Mouse (Mus musculus): ENCODE data around the gene Ppig. TPM values are rescaled to one million over a fixed set of nuclear protein-coding genes. Genes with fewer than 3 reads are reported as not detected.
A peak's percentile ranks its signal among the peaks of the same experiment; 100 is the strongest.

Gene Ppig
- polyA plus RNA-seq, 1 experiment from 2014 or later: 104 TPM

DNA sequence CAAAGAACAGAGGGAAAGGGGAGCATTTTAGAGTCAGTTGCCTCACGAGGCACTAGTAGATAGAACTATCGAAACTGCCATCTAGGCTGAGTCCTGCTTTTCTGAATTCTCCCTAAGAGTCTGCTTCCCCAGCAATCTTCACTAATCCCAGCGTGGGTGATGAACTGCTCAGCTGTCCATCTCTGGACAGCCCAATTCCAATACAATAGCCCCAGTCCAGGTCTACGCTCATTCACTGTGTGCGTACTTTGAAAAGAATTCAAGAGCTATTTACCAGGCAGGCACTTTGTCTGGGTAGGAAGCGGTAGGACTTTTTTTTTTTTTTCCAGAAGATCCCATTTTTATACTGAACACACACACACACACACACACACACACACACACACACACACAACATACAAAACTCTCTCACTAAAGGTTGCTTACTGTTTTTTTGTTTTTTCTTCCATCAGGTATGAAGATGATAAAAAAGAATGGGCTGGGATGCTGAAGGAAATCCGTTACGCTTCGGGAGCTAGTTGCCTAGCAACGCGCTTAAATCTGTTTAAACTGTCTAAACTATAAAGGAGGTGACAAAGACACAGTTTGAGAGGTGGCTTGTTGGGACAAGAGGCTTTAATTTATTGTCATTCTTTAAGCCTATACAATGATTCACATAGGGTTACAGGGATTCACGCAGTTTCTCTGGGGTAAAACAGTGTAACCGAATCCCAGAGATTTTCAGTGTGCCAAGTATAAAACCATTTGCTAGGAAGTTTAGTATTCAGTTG lies 39.1 kb upstream of the Ppig start:
- no peak for ATAC-seq
- no peak overlapping the region for H3K9ac ChIP-seq (ENCODE audit: low read depth, low read length)
- no peaks in the 10 kb centered on the region for H3K9me3 ChIP-seq (ENCODE audit: control insufficient read depth)
- no peaks in the 10 kb centered on the region for H3K27me3 ChIP-seq (replicated peaks; ENCODE audit: control insufficient read depth, insufficient read depth, low read length)
- no peak overlapping the region for H3K4me2 ChIP-seq (replicated peaks; ENCODE audit: low read depth)
- H3K4me3 ChIP-seq (ENCODE audit: low read depth, low read length): no peak overlapping the region
- WGBS: 84% methylated on average over 13 of the region's 13 CpGs
- no peak for TF ChIP-seq CTCF (IDR thresholded peaks at IDR 0.05; ENCODE audit: low read depth)
- H3K27ac ChIP-seq (ENCODE audit: low read depth, low read length): no peak overlapping the region
- H3K36me3 ChIP-seq (ENCODE audit: control insufficient read depth, insufficient read depth): peaks cover 2% of the 10 kb centered on the region; the same call in 1 of the 2 replicates
- H3K4me1 ChIP-seq (replicated peaks; ENCODE audit: control insufficient read depth, insufficient read depth, low read length): no peaks in the 10 kb centered on the region

GRCm38 (mm10) chr2:69684488-69684887 lies 37.9 kb upstream of the Ppig start:
- no peak for TF ChIP-seq CTCF (IDR thresholded peaks at IDR 0.05; ENCODE audit: low read depth)
- H3K9ac ChIP-seq (ENCODE audit: low read depth, low read length): no peak overlapping the region
- ATAC-seq: no peak
- H3K4me3 ChIP-seq (ENCODE audit: low read depth, low read length): no peak overlapping the region
- H3K9me3 ChIP-seq (ENCODE audit: control insufficient read depth): no peaks in the 10 kb centered on the region
- H3K27me3 ChIP-seq (replicated peaks; ENCODE audit: control insufficient read depth, insufficient read depth, low read length): no peaks in the 10 kb centered on the region
- peaks cover 9% of the 10 kb centered on the region; the same call in 1 of the 2 replicates for H3K36me3 ChIP-seq (ENCODE audit: control insufficient read depth, insufficient read depth)
- no peak overlapping the region for H3K27ac ChIP-seq (ENCODE audit: low read depth, low read length)
- no peak overlapping the region for H3K4me2 ChIP-seq (replicated peaks; ENCODE audit: low read depth)
- WGBS: 92% methylated on average over 3 of the region's 3 CpGs
- no peaks in the 10 kb centered on the region for H3K4me1 ChIP-seq (replicated peaks; ENCODE audit: control insufficient read depth, insufficient read depth, low read length)

DNA sequence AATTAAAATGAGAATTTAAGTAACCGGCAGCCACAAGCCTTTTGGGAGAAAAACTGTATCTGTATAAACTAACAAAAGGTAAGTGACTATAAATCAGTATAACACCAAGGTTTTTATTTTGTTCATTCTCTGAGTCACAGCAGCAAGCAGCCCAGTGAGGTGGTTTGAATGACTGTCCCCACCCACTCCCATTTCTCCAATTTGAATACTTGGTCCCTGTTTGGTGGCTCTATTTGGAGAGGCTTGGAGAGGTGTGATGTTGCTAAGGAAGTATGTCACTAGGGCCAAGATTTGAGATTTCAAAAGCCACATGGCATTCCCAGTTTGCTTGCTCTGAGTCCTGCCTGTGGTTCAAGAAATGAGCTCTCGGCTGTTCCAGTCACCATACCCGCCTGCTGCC lies 32.1 kb upstream of the Ppig start:
- ATAC-seq: no peak
- no peak for TF ChIP-seq CTCF (IDR thresholded peaks at IDR 0.05; ENCODE audit: low read depth)
- Histone ChIP-seq H3K36me3 (ENCODE audit: control insufficient read depth, insufficient read depth) (peaks cover 43% of the 10 kb centered on the region), H3K9me3 (ENCODE audit: control insufficient read depth) (no peaks in the 10 kb centered on the region), H3K27ac (ENCODE audit: low read depth, low read length) (no peak overlapping the region), H3K4me3 (ENCODE audit: low read depth, low read length) (no peak overlapping the region), H3K4me2 (replicated peaks; ENCODE audit: low read depth) (no peak overlapping the region), H3K4me1 (replicated peaks; ENCODE audit: control insufficient read depth, insufficient read depth, low read length) (no peaks in the 10 kb centered on the region), H3K9ac (ENCODE audit: low read depth, low read length) (no peak overlapping the region), H3K27me3 (replicated peaks; ENCODE audit: control insufficient read depth, insufficient read depth, low read length) (no peaks in the 10 kb centered on the region)
- 91% methylated on average over 3 of the region's 3 CpGs for WGBS

DNA sequence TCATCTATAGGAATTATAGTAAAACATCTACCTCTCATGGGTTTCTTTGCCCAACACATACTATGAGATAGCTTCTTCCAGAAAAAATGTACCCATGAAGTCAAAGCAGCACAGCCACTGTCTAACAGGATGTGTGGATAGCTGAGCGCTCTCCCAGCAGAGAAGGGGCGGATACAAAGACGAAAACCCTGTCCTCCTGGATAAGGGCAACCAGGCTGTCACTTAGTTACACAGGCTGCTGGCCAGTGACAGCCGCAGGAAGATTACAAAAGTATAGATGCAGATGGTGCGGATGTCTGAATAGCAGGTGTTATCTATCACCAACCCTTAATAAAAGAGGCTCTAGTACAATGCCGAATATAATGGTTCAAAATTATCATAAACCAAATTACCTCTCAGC lies 31.5 kb upstream of the Ppig start:
- H3K4me3 ChIP-seq (ENCODE audit: low read depth, low read length): no peak overlapping the region
- no peak overlapping the region for H3K4me2 ChIP-seq (replicated peaks; ENCODE audit: low read depth)
- no peaks in the 10 kb centered on the region for H3K27me3 ChIP-seq (replicated peaks; ENCODE audit: control insufficient read depth, insufficient read depth, low read length)
- no peaks in the 10 kb centered on the region for H3K4me1 ChIP-seq (replicated peaks; ENCODE audit: control insufficient read depth, insufficient read depth, low read length)
- 92% methylated on average over 6 of the region's 6 CpGs for WGBS
- no peak overlapping the region for H3K27ac ChIP-seq (ENCODE audit: low read depth, low read length)
- TF ChIP-seq CTCF (IDR thresholded peaks at IDR 0.05; ENCODE audit: low read depth): no peak
- ATAC-seq: no peak
- peaks cover 43% of the 10 kb centered on the region for H3K36me3 ChIP-seq (ENCODE audit: control insufficient read depth, insufficient read depth)
- no peak overlapping the region for H3K9ac ChIP-seq (ENCODE audit: low read depth, low read length)
- H3K9me3 ChIP-seq (ENCODE audit: control insufficient read depth): no peaks in the 10 kb centered on the region

DNA sequence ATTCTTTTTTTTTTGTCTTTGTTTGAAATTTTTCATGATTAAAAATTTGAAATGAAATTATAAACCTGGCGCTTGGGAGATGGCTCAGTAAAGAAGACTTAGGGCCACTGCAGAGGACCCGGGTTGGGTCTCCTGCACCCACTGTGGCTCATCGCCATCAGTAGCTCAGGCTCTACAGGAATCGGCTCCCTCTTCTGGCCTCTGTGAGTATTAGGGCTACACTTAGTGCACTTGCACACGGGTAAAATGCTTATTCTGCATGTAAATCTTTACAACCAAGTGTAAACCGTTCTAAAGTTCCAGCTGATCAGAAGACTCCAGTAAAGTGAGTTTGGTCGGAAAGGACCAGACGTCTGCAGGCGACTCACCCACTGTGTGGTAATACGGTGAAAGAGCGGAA lies 28.8 kb upstream of the Ppig start:
- WGBS: 94% methylated on average over 11 of the region's 11 CpGs
- no peak overlapping the region for H3K9ac ChIP-seq (ENCODE audit: low read depth, low read length)
- no peak overlapping the region for H3K4me2 ChIP-seq (replicated peaks; ENCODE audit: low read depth)
- peaks cover 41% of the 10 kb centered on the region for H3K36me3 ChIP-seq (ENCODE audit: control insufficient read depth, insufficient read depth)
- H3K9me3 ChIP-seq (ENCODE audit: control insufficient read depth): no peaks in the 10 kb centered on the region
- H3K4me3 ChIP-seq (ENCODE audit: low read depth, low read length): no peak overlapping the region
- 0 out of 2 replicates have a peak, but pooled peaks have one; percentile 21 for TF ChIP-seq CTCF (IDR thresholded peaks at IDR 0.05; ENCODE audit: low read depth)
- H3K4me1 ChIP-seq (replicated peaks; ENCODE audit: control insufficient read depth, insufficient read depth, low read length): no peaks in the 10 kb centered on the region
- no peak overlapping the region for H3K27ac ChIP-seq (ENCODE audit: low read depth, low read length)
- no peaks in the 10 kb centered on the region for H3K27me3 ChIP-seq (replicated peaks; ENCODE audit: control insufficient read depth, insufficient read depth, low read length)
- ATAC-seq: no peak

- WGBS: 89% methylated on average over 8 of the region's 8 CpGs
- ATAC-seq: no peak
- no peak overlapping the region for H3K27ac ChIP-seq (ENCODE audit: low read depth, low read length)
- H3K4me1 ChIP-seq (replicated peaks; ENCODE audit: control insufficient read depth, insufficient read depth, low read length): no peaks in the 10 kb centered on the region
- H3K4me3 ChIP-seq (ENCODE audit: low read depth, low read length): no peak overlapping the region
- H3K9ac ChIP-seq (ENCODE audit: low read depth, low read length): no peak overlapping the region
- H3K9me3 ChIP-seq (ENCODE audit: control insufficient read depth): no peaks in the 10 kb centered on the region
- H3K36me3 ChIP-seq (ENCODE audit: control insufficient read depth, insufficient read depth): peaks cover 15% of the 10 kb centered on the region
- TF ChIP-seq CTCF (IDR thresholded peaks at IDR 0.05; ENCODE audit: low read depth): no peak
- no peaks in the 10 kb centered on the region for H3K27me3 ChIP-seq (replicated peaks; ENCODE audit: control insufficient read depth, insufficient read depth, low read length)
- no peak overlapping the region for H3K4me2 ChIP-seq (replicated peaks; ENCODE audit: low read depth)
Observed at GRCm38 (mm10) chr2:69700446-69700845, 21.9 kb upstream of the Ppig start.
